Mouse (Mus musculus): ENCODE measurements at regions not wholly inside any gene's neighbourhood (a gene's known extent, or its start where the extent isn't known, plus 50 kb on each side); places are given as distances from the start of the nearest gene placed in this dataset.

DNA sequence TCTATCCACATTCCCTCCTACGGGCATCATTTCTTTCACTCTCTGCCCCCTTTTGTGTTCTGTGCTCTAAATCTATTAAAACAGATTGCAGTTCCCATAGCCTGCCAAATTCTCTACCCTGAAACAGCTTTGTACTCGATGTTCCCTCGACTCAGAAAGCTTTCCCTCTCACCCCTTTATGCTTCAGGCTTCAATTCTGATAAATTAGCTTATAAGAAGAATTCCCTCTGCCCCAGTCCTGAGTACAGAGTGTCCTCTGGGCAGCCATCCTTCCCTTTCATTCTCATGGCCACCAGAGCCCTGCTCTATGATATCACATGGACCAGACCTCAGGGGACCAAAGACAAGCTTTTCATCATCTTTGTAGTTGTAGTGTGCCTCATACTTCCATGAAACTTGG, 163.6 kb downstream of the Cartpt start:
- Histone ChIP-seq H3K9ac (ENCODE audit: low read length) (no peak overlapping the region), H3K27me3 (ENCODE audit: control insufficient read depth, insufficient read depth, low read length) (no peaks in the 10 kb centered on the region), H3K4me3 (replicated peaks; ENCODE audit: low read length) (no peak overlapping the region), H3K4me1 (ENCODE audit: control insufficient read depth, insufficient read depth, low read length) (no peaks in the 10 kb centered on the region), H3K36me3 (ENCODE audit: control insufficient read depth, insufficient read depth, low read length) (no peaks in the 10 kb centered on the region), H3K9me3 (replicated peaks; ENCODE audit: control insufficient read depth, low read length) (no peaks in the 10 kb centered on the region), H3K4me2 (ENCODE audit: low read depth, low read length) (no peak overlapping the region), H3K27ac (ENCODE audit: low read length) (no peak overlapping the region)
- no peak for ATAC-seq (ENCODE audit: insufficient read depth, low FRiP score)
- WGBS, result 69% methylated on average over 3 of the region's 3 CpGs

GRCm38 (mm10) chr13:99729145-99729544, 171.7 kb downstream of the Cartpt start:
- 38% methylated on average over 5 of the region's 5 CpGs for WGBS
- no peak overlapping the region for H3K27ac ChIP-seq (ENCODE audit: low read length)
- no peaks in the 10 kb centered on the region for H3K27me3 ChIP-seq (ENCODE audit: control insufficient read depth, insufficient read depth, low read length)
- no peaks in the 10 kb centered on the region for H3K9me3 ChIP-seq (replicated peaks; ENCODE audit: control insufficient read depth, low read length)
- ATAC-seq (ENCODE audit: insufficient read depth, low FRiP score), result no peak
- no peaks in the 10 kb centered on the region for H3K4me1 ChIP-seq (ENCODE audit: control insufficient read depth, insufficient read depth, low read length)
- no peak overlapping the region for H3K9ac ChIP-seq (ENCODE audit: low read length)
- no peak overlapping the region for H3K4me2 ChIP-seq (ENCODE audit: low read depth, low read length)
- no peaks in the 10 kb centered on the region for H3K36me3 ChIP-seq (ENCODE audit: control insufficient read depth, insufficient read depth, low read length)
- H3K4me3 ChIP-seq (replicated peaks; ENCODE audit: low read length), result no peak overlapping the region

DNA sequence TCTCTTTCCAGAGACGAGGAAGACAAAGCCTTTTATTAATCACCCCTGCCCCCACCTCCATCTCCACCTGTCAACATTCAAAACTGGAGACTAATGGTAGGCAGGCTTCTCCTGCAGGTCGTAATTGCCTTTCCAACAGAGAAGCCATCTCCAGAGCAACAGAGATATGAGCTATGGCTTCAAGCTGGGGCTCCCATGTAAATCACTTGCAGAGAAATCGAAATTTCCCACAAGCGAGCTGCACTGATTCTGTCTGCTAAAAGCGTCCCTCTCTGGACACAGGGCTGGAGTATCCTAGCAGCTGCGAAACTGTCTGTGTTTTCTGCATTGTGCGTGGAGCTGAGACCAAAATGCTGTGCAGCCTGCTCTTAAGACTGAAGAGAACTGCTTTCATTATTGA, 176.6 kb downstream of the Cartpt start:
- Histone ChIP-seq H3K4me2 (ENCODE audit: low read depth, low read length) (no peak overlapping the region), H3K27ac (ENCODE audit: low read length) (no peak overlapping the region), H3K4me3 (replicated peaks; ENCODE audit: low read length) (no peak overlapping the region), H3K4me1 (ENCODE audit: control insufficient read depth, insufficient read depth, low read length) (no peaks in the 10 kb centered on the region), H3K9ac (ENCODE audit: low read length) (no peak overlapping the region), H3K9me3 (replicated peaks; ENCODE audit: control insufficient read depth, low read length) (no peaks in the 10 kb centered on the region), H3K27me3 (ENCODE audit: control insufficient read depth, insufficient read depth, low read length) (no peaks in the 10 kb centered on the region), H3K36me3 (ENCODE audit: control insufficient read depth, insufficient read depth, low read length) (no peaks in the 10 kb centered on the region)
- WGBS, result 43% methylated on average over 7 of the region's 7 CpGs
- ATAC-seq (ENCODE audit: insufficient read depth, low FRiP score), result no peak

- no peak for ATAC-seq (ENCODE audit: insufficient read depth, low FRiP score)
- H3K36me3 ChIP-seq (ENCODE audit: control insufficient read depth, insufficient read depth, low read length), result no peaks in the 10 kb centered on the region
- no peak overlapping the region for H3K9ac ChIP-seq (ENCODE audit: low read length)
- H3K4me1 ChIP-seq (ENCODE audit: control insufficient read depth, insufficient read depth, low read length), result no peaks in the 10 kb centered on the region
- H3K9me3 ChIP-seq (replicated peaks; ENCODE audit: control insufficient read depth, low read length), result no peaks in the 10 kb centered on the region
- no peak overlapping the region for H3K4me2 ChIP-seq (ENCODE audit: low read depth, low read length)
- WGBS, result 67% methylated on average over 5 of the region's 5 CpGs
- no peak overlapping the region for H3K27ac ChIP-seq (ENCODE audit: low read length)
- H3K27me3 ChIP-seq (ENCODE audit: control insufficient read depth, insufficient read depth, low read length), result no peaks in the 10 kb centered on the region
- no peak overlapping the region for H3K4me3 ChIP-seq (replicated peaks; ENCODE audit: low read length)
Observed at GRCm38 (mm10) chr13:99723237-99723981, 177.5 kb downstream of the Cartpt start.

DNA sequence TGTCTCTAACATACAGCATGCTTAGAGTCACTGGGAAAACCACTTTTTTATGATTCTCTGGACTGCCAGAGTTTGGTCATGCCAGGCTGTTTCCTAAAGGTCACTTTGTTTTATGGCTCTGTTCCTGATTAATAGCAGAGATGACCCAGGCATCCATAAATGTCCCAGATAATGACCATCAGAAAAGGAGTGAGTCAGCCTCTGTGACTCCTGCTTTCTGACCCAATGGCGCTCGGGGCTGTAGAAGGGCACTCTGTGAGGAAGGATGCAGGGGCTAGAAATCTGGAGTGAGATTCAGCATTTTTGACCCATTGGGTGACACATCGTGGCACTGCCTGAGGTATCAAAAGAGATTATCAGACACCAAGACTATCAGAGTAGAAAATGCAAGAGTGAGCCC, 180.3 kb downstream of the Cartpt start:
- Histone ChIP-seq H3K4me2 (ENCODE audit: low read depth, low read length) (no peak overlapping the region), H3K27ac (ENCODE audit: low read length) (no peak overlapping the region), H3K9ac (ENCODE audit: low read length) (no peak overlapping the region), H3K4me3 (replicated peaks; ENCODE audit: low read length) (no peak overlapping the region), H3K4me1 (ENCODE audit: control insufficient read depth, insufficient read depth, low read length) (no peaks in the 10 kb centered on the region), H3K36me3 (ENCODE audit: control insufficient read depth, insufficient read depth, low read length) (no peaks in the 10 kb centered on the region), H3K27me3 (ENCODE audit: control insufficient read depth, insufficient read depth, low read length) (no peaks in the 10 kb centered on the region), H3K9me3 (replicated peaks; ENCODE audit: control insufficient read depth, low read length) (no peaks in the 10 kb centered on the region)
- no peak for ATAC-seq (ENCODE audit: insufficient read depth, low FRiP score)
- 73% methylated on average over 3 of the region's 3 CpGs for WGBS

GRCm38 (mm10) chr13:99696559-99696890, 180.2 kb upstream of the Map1b start:
- WGBS, result 41% methylated on average over 3 of the region's 3 CpGs
- no peaks in the 10 kb centered on the region for H3K4me1 ChIP-seq (ENCODE audit: control insufficient read depth, insufficient read depth, low read length)
- H3K4me2 ChIP-seq (ENCODE audit: low read depth, low read length), result no peak overlapping the region
- H3K27me3 ChIP-seq (ENCODE audit: control insufficient read depth, insufficient read depth, low read length), result no peaks in the 10 kb centered on the region
- no peaks in the 10 kb centered on the region for H3K9me3 ChIP-seq (replicated peaks; ENCODE audit: control insufficient read depth, low read length)
- no peak overlapping the region for H3K9ac ChIP-seq (ENCODE audit: low read length)
- ATAC-seq (ENCODE audit: insufficient read depth, low FRiP score), result no peak
- no peak overlapping the region for H3K4me3 ChIP-seq (replicated peaks; ENCODE audit: low read length)
- no peak overlapping the region for H3K27ac ChIP-seq (ENCODE audit: low read length)
- no peaks in the 10 kb centered on the region for H3K36me3 ChIP-seq (ENCODE audit: control insufficient read depth, insufficient read depth, low read length)

- Histone ChIP-seq H3K27ac (ENCODE audit: low read length) (no peak overlapping the region), H3K9me3 (replicated peaks; ENCODE audit: control insufficient read depth, low read length) (no peaks in the 10 kb centered on the region), H3K36me3 (ENCODE audit: control insufficient read depth, insufficient read depth, low read length) (no peaks in the 10 kb centered on the region), H3K4me2 (ENCODE audit: low read depth, low read length) (no peak overlapping the region), H3K9ac (ENCODE audit: low read length) (no peak overlapping the region), H3K4me3 (replicated peaks; ENCODE audit: low read length) (no peak overlapping the region), H3K4me1 (ENCODE audit: control insufficient read depth, insufficient read depth, low read length) (no peaks in the 10 kb centered on the region), H3K27me3 (ENCODE audit: control insufficient read depth, insufficient read depth, low read length) (no peaks in the 10 kb centered on the region)
- ATAC-seq (ENCODE audit: insufficient read depth, low FRiP score), result no peak
- WGBS, result 71% methylated on average over 7 of the region's 7 CpGs
Observed at GRCm38 (mm10) chr13:99695874-99696558, 179.7 kb upstream of the Map1b start.

DNA sequence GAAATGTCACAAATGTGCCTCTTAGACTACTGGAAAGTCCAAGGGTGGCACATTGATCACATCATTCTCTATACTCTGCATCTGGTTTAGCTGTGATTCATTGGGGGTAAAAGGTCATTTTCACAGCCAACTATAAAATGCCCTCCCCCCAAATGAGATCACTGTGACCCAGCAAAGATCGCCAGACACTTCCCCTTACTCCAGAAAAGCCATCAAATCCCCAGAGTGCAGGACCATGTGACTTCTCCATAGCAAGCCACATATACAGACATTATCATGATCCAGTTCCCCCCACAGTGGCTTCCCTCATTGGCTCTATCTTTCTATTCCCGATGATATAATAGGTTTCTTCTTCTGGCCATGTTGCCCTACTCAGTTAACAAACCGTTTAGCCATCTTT, 163.6 kb upstream of the Map1b start:
- Histone ChIP-seq H3K9ac (ENCODE audit: low read length) (no peak overlapping the region), H3K27me3 (ENCODE audit: control insufficient read depth, insufficient read depth, low read length) (no peaks in the 10 kb centered on the region), H3K27ac (ENCODE audit: low read length) (no peak overlapping the region), H3K4me2 (ENCODE audit: low read depth, low read length) (no peak overlapping the region), H3K36me3 (ENCODE audit: control insufficient read depth, insufficient read depth, low read length) (no peaks in the 10 kb centered on the region), H3K4me1 (ENCODE audit: control insufficient read depth, insufficient read depth, low read length) (no peaks in the 10 kb centered on the region), H3K9me3 (replicated peaks; ENCODE audit: control insufficient read depth, low read length) (no peaks in the 10 kb centered on the region), H3K4me3 (replicated peaks; ENCODE audit: low read length) (no peak overlapping the region)
- 83% methylated on average over 3 of the region's 3 CpGs for WGBS
- ATAC-seq (ENCODE audit: insufficient read depth, low FRiP score), result no peak

- ATAC-seq (ENCODE audit: insufficient read depth, low FRiP score), result no peak
- H3K4me2 ChIP-seq (ENCODE audit: low read depth, low read length), result no peak overlapping the region
- no peak overlapping the region for H3K9ac ChIP-seq (ENCODE audit: low read length)
- no peak overlapping the region for H3K27ac ChIP-seq (ENCODE audit: low read length)
- H3K36me3 ChIP-seq (ENCODE audit: control insufficient read depth, insufficient read depth, low read length), result no peaks in the 10 kb centered on the region
- H3K9me3 ChIP-seq (replicated peaks; ENCODE audit: control insufficient read depth, low read length), result no peaks in the 10 kb centered on the region
- 42% methylated on average over 2 of the region's 2 CpGs for WGBS
- no peaks in the 10 kb centered on the region for H3K27me3 ChIP-seq (ENCODE audit: control insufficient read depth, insufficient read depth, low read length)
- H3K4me1 ChIP-seq (ENCODE audit: control insufficient read depth, insufficient read depth, low read length), result no peaks in the 10 kb centered on the region
- no peak overlapping the region for H3K4me3 ChIP-seq (replicated peaks; ENCODE audit: low read length)
Observed at GRCm38 (mm10) chr13:99679430-99679829, 163.1 kb upstream of the Map1b start.

All from stomach, embryonic 16.5 days (tissue).